ENCODE assay signal across 8 mouse cellular contexts in the genomic region with DNA sequence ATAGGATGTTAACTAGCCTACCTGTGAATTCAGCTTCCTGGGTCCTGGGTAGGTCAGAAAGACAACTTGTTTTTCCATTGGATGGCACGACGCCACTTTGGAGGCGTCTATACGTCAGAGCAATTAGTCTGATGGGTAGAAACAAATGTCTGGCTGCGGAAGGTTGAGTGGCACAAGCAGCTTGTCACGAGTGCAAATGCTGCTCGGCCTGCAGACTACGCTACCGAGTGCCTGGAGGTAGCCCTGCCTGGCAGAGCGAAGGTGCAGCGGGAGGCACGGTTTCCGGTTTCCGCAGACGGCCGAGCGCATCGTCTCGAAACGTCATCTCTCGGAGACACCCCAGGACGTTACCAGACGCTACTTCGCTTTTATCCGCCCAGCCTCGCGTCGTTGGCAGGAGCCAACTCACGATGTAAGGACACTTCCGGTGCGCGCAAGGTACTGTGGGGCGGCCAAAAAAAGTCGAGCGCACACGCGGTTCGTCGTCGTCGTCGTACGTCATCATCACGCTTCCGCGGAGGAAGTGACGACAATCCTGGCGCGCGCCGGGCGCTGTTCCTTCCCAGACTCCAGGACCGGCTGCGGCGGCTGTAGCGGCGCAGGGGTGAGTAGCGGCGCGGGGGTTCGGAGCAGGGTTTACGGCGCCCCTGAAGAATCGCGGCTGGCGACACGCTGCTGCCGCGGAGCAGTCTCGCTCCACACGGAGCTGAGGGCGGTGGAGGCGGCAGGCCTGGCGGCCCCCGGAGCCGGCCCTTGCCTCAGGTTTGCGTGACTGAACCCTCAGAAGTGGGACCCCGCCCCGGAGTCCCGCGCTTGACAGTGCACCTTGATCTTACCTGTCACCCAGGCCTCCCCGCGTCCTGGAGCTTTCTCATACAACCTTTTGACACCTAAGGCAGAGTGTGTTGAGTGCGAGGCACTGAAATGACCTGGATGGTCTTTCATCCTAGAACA. TPM values are rescaled to one million over a fixed set of nuclear protein-coding genes. Genes with fewer than 3 reads are reported as not detected.
DNase-seq lines count a peak whose midpoint lies in the region; ATAC-seq lines count a peak whose summit lies in the region.

A gene (plus strand): TSS at position 517 of the 954 bp plus-strand sequence.

- peak; percentile 100 for ATAC-seq in hindbrain, embryonic 11.5 days (ENCODE audit: low FRiP score)

- no peaks in the 10 kb centered on the region for H3K9me3 ChIP-seq in hindbrain, embryonic 11.5 days (ENCODE audit: control insufficient read depth, low read length)

- under 1% methylated on average over 80 of the region's 84 CpGs for WGBS in hindbrain, embryonic 11.5 days

- H3K4me2 ChIP-seq in hindbrain, embryonic 11.5 days (replicated peaks; ENCODE audit: low read depth, low read length): peak within 1 kb of the TSS; percentile 75

- DNase-seq in Muller cell, postnatal 12 days (ENCODE audit: inconsistent ontology term): peak; percentile 96
- DNase-seq in cerebellum, adult 9-11 months: peak; percentile 98
- peak; percentile 94 to 98 for DNase-seq in frontal cortex, adult 2 months (ENCODE audit: extremely low spot score in 1 of 2, low spot score in 1 of 2)
- DNase-seq in hindbrain, embryonic 11.5 days (ENCODE audit: low spot score): peak; percentile 98
- peak; percentile 95 to 96 for DNase-seq in layer of hippocampus, postnatal 10 days (ENCODE audit: low spot score in 2 of 2)
- DNase-seq in lung, postnatal 10 days: peak; percentile 98
- peak; percentile 94 for DNase-seq in ovary, postnatal 36 days (ENCODE audit: low spot score)
- peak; percentile 94 for DNase-seq in thymus, postnatal 25 days

- no peaks in the 10 kb centered on the region for H3K4me1 ChIP-seq in hindbrain, embryonic 11.5 days (replicated peaks; ENCODE audit: control insufficient read depth, insufficient read depth, low read length)

- no peaks in the 10 kb centered on the region for H3K27me3 ChIP-seq in hindbrain, embryonic 11.5 days (ENCODE audit: control insufficient read depth, insufficient read depth, low read length)

- H3K4me3 ChIP-seq in hindbrain, embryonic 11.5 days (ENCODE audit: low read depth, low read length): peak within 1 kb of the TSS; percentile 96

- peak within 1 kb of the TSS; percentile 78 for H3K27ac ChIP-seq in hindbrain, embryonic 11.5 days (ENCODE audit: low read depth, low read length)

- H3K36me3 ChIP-seq in hindbrain, embryonic 11.5 days (ENCODE audit: control insufficient read depth, insufficient read depth, low read length): no peaks in the 10 kb centered on the region

- peak within 1 kb of the TSS; percentile 88 for H3K9ac ChIP-seq in hindbrain, embryonic 11.5 days (ENCODE audit: low read depth, low read length)

RNA-seq across cellular contexts. Expression of the gene that starts here (rescaled TPM):
- polyA plus RNA-seq in frontal cortex, adult 2 months (2012; rRNA removed): 60.7 and 65.4 TPM in 2 replicates
- 74.1 and 77.6 TPM in 2 replicates for polyA plus RNA-seq in hindbrain, embryonic 11.5 days (2014; fragmentation: Nextera tagmentation; extraction: Ambion mirVana)
- 10 to 100 TPM; 53.5 to 59.7 TPM for total RNA-seq in layer of hippocampus, postnatal 10 days (2021)

Comparison
In these comparisons a context has a peak if more than half of its experiments do, and no peak if none do; other contexts are left out.
1. Peak in every context shown above with its lines: DNase-seq, ATAC-seq, H3K4me3 ChIP-seq and H3K27ac ChIP-seq.